Mouse (Mus musculus) lung, embryonic 14.5 days (tissue): ENCODE measurements around the gene Cd27. TPM values are rescaled to one million over a fixed set of nuclear protein-coding genes. Genes with fewer than 3 reads are reported as not detected.

Source experiments
- ATAC-seq: fragments of 200-750 bp; cut with Nextera tagmentation; 2 replicates; pipeline ENCODE4 v1.8.0; 2017; ENCODE audit warnings: mild to moderate bottlenecking, moderate TSS enrichment, moderate library complexity; ENCODE audit not compliant: insufficient read depth
- DNase-seq: peaks from one replicate; pipeline ENCODE4 v3.0.0-alpha.2; 2015
- H3K27ac ChIP-seq: fragments of 300-500 bp; sonication (generic); 2 replicates; pipeline ENCODE4 v1.5.1; 2014; ENCODE audit warnings: low read depth, mild to moderate bottlenecking, moderate library complexity
- H3K27me3 ChIP-seq: fragments of 300-500 bp; sonication (generic); 2 replicates; pipeline ENCODE4 v1.6.1; 2014; ENCODE audit warnings: low read length, control low read depth; ENCODE audit not compliant: insufficient read depth
- H3K36me3 ChIP-seq: fragments of 300-500 bp; sonication (generic); 2 replicates; pipeline ENCODE4 v1.6.1; 2014; ENCODE audit warnings: control low read depth; ENCODE audit not compliant: insufficient read depth
- H3K4me1 ChIP-seq: fragments of 300-500 bp; sonication (generic); 2 replicates; pipeline ENCODE4 v1.6.1; 2014; ENCODE audit warnings: antibody characterized with exemption, control low read depth; ENCODE audit not compliant: insufficient read depth
- H3K4me2 ChIP-seq: fragments of 300-500 bp; sonication (generic); 2 replicates; pipeline ENCODE4 v1.6.1; 2014; ENCODE audit warnings: mild to moderate bottlenecking
- H3K4me3 ChIP-seq: fragments of 300-500 bp; sonication (generic); 2 replicates; pipeline ENCODE4 v1.5.1; 2014; ENCODE audit warnings: low read depth, low read length
- H3K9ac ChIP-seq: fragments of 300-500 bp; sonication (generic); 2 replicates; pipeline ENCODE4 v1.6.1; 2014
- H3K9me3 ChIP-seq: fragments of 300-500 bp; sonication (generic); 2 replicates; pipeline ENCODE4 v1.6.1; 2016; ENCODE audit warnings: low read depth, low read length, control low read depth
- CTCF ChIP-seq: IDR thresholded peaks from 2 replicates; pipeline ENCODE4 v1.5.1; 2016; ENCODE audit warnings: antibody characterized with exemption, low read depth
- WGBS: fragments of 180-500 bp; shearing (Covaris S2); extraction: QIAGEN DNeasy Blood & Tissue Kit; methylation state at CpG from one replicate; pipeline ENCODE4 v1.1.7; 2014; 5-methylcytosine and 5-hydroxymethylcytosine counted together
- polyA plus RNA-seq: library from polyadenylated mRNA; unstranded; fragments of >200 nt; fragmentation: Nextera tagmentation; extraction: Ambion mirVana; gene quantifications from 2 replicates; pipeline ENCODE4 v1.2.1, GENCODE M21; 2014

The Cd27 gene
- polyA plus RNA-seq, 1 experiment from 2014 or later, result 2.0 TPM

GRCm38 (mm10) chr6:125264219-125264618 lies 27.4 kb upstream of the Cd27 start:
- no peak overlapping the region for H3K4me2 ChIP-seq
- TF ChIP-seq CTCF, result no peak
- ATAC-seq (no peak), DNase-seq (no peak)
- H3K9ac ChIP-seq, result no peak overlapping the region
- H3K36me3 ChIP-seq, result no peaks in the 10 kb centered on the region
- no peak overlapping the region for H3K4me3 ChIP-seq
- no peaks in the 10 kb centered on the region for H3K4me1 ChIP-seq
- H3K27me3 ChIP-seq, result no peaks in the 10 kb centered on the region
- H3K9me3 ChIP-seq, result no peaks in the 10 kb centered on the region
- WGBS, result 74% methylated on average over 9 of the region's 9 CpGs
- no peak overlapping the region for H3K27ac ChIP-seq

GRCm38 (mm10) chr6:125260006-125260555 lies 23.3 kb upstream of the Cd27 start:
- DNase-seq (no peak), ATAC-seq (no peak)
- 45% methylated on average over 10 of the region's 10 CpGs for WGBS
- TF ChIP-seq CTCF, result no peak
- H3K4me1 ChIP-seq, result no peaks in the 10 kb centered on the region
- H3K4me3 ChIP-seq, result no peak overlapping the region
- H3K4me2 ChIP-seq, result no peak overlapping the region
- no peak overlapping the region for H3K9ac ChIP-seq
- no peak overlapping the region for H3K27ac ChIP-seq
- H3K27me3 ChIP-seq, result no peaks in the 10 kb centered on the region
- H3K36me3 ChIP-seq, result no peaks in the 10 kb centered on the region
- H3K9me3 ChIP-seq, result no peaks in the 10 kb centered on the region

- Histone ChIP-seq H3K27ac (no peak overlapping the region), H3K4me1 (no peaks in the 10 kb centered on the region), H3K4me3 (no peak overlapping the region), H3K36me3 (no peaks in the 10 kb centered on the region), H3K9me3 (no peaks in the 10 kb centered on the region), H3K4me2 (no peak overlapping the region), H3K9ac (no peak overlapping the region), H3K27me3 (no peaks in the 10 kb centered on the region)
- ATAC-seq (no peak), DNase-seq (no peak)
- no peak for TF ChIP-seq CTCF
- WGBS, result 70% methylated on average over 8 of the region's 8 CpGs
These were observed 19.6 kb upstream of the Cd27 start for GRCm38 (mm10) chr6:125256222-125256966.

GRCm38 (mm10) chr6:125255516-125256044 lies 18.8 kb upstream of the Cd27 start:
- no peaks in the 10 kb centered on the region for H3K9me3 ChIP-seq
- no peaks in the 10 kb centered on the region for H3K4me1 ChIP-seq
- H3K27ac ChIP-seq, result no peak overlapping the region
- no peak for DNase-seq
- no peak for ATAC-seq
- no peak for TF ChIP-seq CTCF
- no peaks in the 10 kb centered on the region for H3K27me3 ChIP-seq
- H3K9ac ChIP-seq, result no peak overlapping the region
- no peaks in the 10 kb centered on the region for H3K36me3 ChIP-seq
- 77% methylated on average over 7 of the region's 7 CpGs for WGBS
- no peak overlapping the region for H3K4me2 ChIP-seq
- no peak overlapping the region for H3K4me3 ChIP-seq

GRCm38 (mm10) chr6:125253863-125254715 lies 17.3 kb upstream of the Cd27 start:
- 72% methylated on average over 14 of the region's 14 CpGs for WGBS
- Histone ChIP-seq H3K27me3 (no peaks in the 10 kb centered on the region), H3K9me3 (no peaks in the 10 kb centered on the region), H3K9ac (no peak overlapping the region), H3K27ac (no peak overlapping the region), H3K4me1 (no peaks in the 10 kb centered on the region), H3K36me3 (no peaks in the 10 kb centered on the region), H3K4me3 (no peak overlapping the region), H3K4me2 (no peak overlapping the region)
- DNase-seq (no peak), ATAC-seq (no peak)
- no peak for TF ChIP-seq CTCF

- TF ChIP-seq CTCF, result no peak
These were observed 15.9 kb upstream of the Cd27 start for GRCm38 (mm10) chr6:125252711-125253110.

GRCm38 (mm10) chr6:125252285-125252684 lies 15.5 kb upstream of the Cd27 start:
- Histone ChIP-seq H3K27ac (no peak overlapping the region), H3K9me3 (no peaks in the 10 kb centered on the region), H3K4me3 (no peak overlapping the region), H3K4me2 (no peak overlapping the region), H3K27me3 (no peaks in the 10 kb centered on the region), H3K4me1 (no peaks in the 10 kb centered on the region), H3K36me3 (no peaks in the 10 kb centered on the region), H3K9ac (no peak overlapping the region)
- ATAC-seq (no peak), DNase-seq (no peak)
- 67% methylated on average over 3 of the region's 3 CpGs for WGBS
- no peak for TF ChIP-seq CTCF

More at GRCm38 (mm10) chr6:125252711-125253110, 15.9 kb upstream of the Cd27 start:
- Histone ChIP-seq H3K9ac (no peak overlapping the region), H3K27me3 (no peaks in the 10 kb centered on the region), H3K4me3 (no peak overlapping the region), H3K4me2 (no peak overlapping the region), H3K9me3 (no peaks in the 10 kb centered on the region), H3K27ac (no peak overlapping the region), H3K36me3 (no peaks in the 10 kb centered on the region), H3K4me1 (no peaks in the 10 kb centered on the region)
- 86% methylated on average over 8 of the region's 8 CpGs for WGBS
- ATAC-seq (no peak), DNase-seq (no peak)
